Comparison of ENCODE assay signal across 10 mouse cellular contexts in the genomic region with DNA sequence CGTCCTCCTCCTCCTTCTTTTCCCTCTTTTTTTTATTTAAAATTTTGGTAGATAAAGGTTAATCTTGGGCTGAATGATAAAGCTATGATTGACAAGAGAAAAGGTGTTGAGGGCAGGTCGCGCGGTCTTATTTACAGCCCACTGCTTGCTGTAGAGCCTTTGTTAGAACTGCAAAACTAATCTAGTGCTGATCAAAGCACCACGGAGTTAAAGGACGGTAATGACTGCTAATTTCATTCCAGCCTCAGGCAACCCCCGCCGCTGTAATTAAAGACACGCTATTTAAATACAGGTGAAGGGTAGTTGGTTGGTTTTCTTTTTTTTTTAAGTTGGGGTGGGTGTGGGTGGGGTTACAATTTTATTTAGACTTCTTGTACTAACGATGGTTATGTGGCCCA. TPM values are rescaled to one million over a fixed set of nuclear protein-coding genes. Genes with fewer than 3 reads are reported as not detected.
DNase-seq lines count a peak whose midpoint lies in the region; ATAC-seq lines count a peak whose summit lies in the region.
"Had no signal": no experiment of that assay in that cellular context is flagged by ENCODE, and none has a peak within 500 bp of the region (broad histone marks: within the 10 kb centered on the region; RNA-seq: fewer than 3 reads in every experiment).

No protein-coding gene starts in this region.

- peak overlapping the region; percentile 36 for H3K4me2 ChIP-seq in embryonic facial prominence, embryonic 15.5 days (replicated peaks)
- H3K4me2 ChIP-seq in hindbrain, embryonic 15.5 days: peak overlapping the region; percentile 54
- H3K4me2 ChIP-seq in neural tube, embryonic 13.5 days: peak overlapping the region; percentile 60

- 5% methylated on average over 10 of the region's 10 CpGs for WGBS in embryonic facial prominence, embryonic 15.5 days
- WGBS in hindbrain, embryonic 15.5 days: 5% methylated on average over 10 of the region's 10 CpGs
- WGBS in neural tube, embryonic 13.5 days: 1% methylated on average over 10 of the region's 10 CpGs

- peak; percentile 15 for DNase-seq in embryo, embryonic 11 days
- DNase-seq in embryo, embryonic 9.5 days (ENCODE audit: extremely low spot score): no peak
- DNase-seq in spleen, postnatal 36 days (ENCODE audit: low spot score in 2 of 2): no peak
- DNase-seq in layer of hippocampus, adult 9-11 months: no peak
- DNase-seq in spleen, postnatal 10 days (ENCODE audit: low spot score in 2 of 2): no peak

- no peaks in the 10 kb centered on the region for H3K9me3 ChIP-seq in embryonic facial prominence, embryonic 15.5 days (replicated peaks)
- H3K9me3 ChIP-seq in hindbrain, embryonic 15.5 days: no peaks in the 10 kb centered on the region
- no peaks in the 10 kb centered on the region for H3K9me3 ChIP-seq in neural tube, embryonic 13.5 days
- H3K9me3 ChIP-seq: heart, embryonic 13.5 days had no signal

- ATAC-seq in embryonic facial prominence, embryonic 15.5 days (ENCODE audit: insufficient number of reproducible peaks, low FRiP score, low TSS enrichment, low read depth): no peak
- ATAC-seq in hindbrain, embryonic 15.5 days (ENCODE audit: low FRiP score, low read depth): no peak
- no peak for ATAC-seq in neural tube, embryonic 13.5 days (ENCODE audit: low read depth)

- peak overlapping the region; percentile 21 for H3K4me3 ChIP-seq in embryonic facial prominence, embryonic 15.5 days (replicated peaks)
- H3K4me3 ChIP-seq in hindbrain, embryonic 15.5 days: peak overlapping the region; percentile 31
- H3K4me3 ChIP-seq in neural tube, embryonic 13.5 days: peak overlapping the region; percentile 36

- H3K27me3 ChIP-seq in embryonic facial prominence, embryonic 15.5 days: peaks cover 81% of the 10 kb centered on the region
- H3K27me3 ChIP-seq in hindbrain, embryonic 15.5 days: peaks cover 47% of the 10 kb centered on the region
- H3K27me3 ChIP-seq in neural tube, embryonic 13.5 days: peaks cover 74% of the 10 kb centered on the region

- no peaks in the 10 kb centered on the region for H3K36me3 ChIP-seq in embryonic facial prominence, embryonic 15.5 days
- H3K36me3 ChIP-seq in hindbrain, embryonic 15.5 days: no peaks in the 10 kb centered on the region
- no peaks in the 10 kb centered on the region for H3K36me3 ChIP-seq in neural tube, embryonic 13.5 days
- H3K36me3 ChIP-seq: heart, embryonic 13.5 days had no signal

- H3K4me1 ChIP-seq in embryonic facial prominence, embryonic 15.5 days: peaks cover 22% of the 10 kb centered on the region
- peaks cover 32% of the 10 kb centered on the region for H3K4me1 ChIP-seq in hindbrain, embryonic 15.5 days (replicated peaks)
- peaks cover 53% of the 10 kb centered on the region for H3K4me1 ChIP-seq in neural tube, embryonic 13.5 days (replicated peaks)

- H3K27ac ChIP-seq in embryonic facial prominence, embryonic 15.5 days (replicated peaks): no peak overlapping the region
- H3K27ac ChIP-seq in hindbrain, embryonic 15.5 days (replicated peaks): peak overlapping the region; percentile 69
- H3K27ac ChIP-seq in neural tube, embryonic 13.5 days (replicated peaks): peak overlapping the region; percentile 49; the same call in 1 of the 2 replicates
- H3K27ac ChIP-seq: heart, embryonic 13.5 days had no signal

- no peak overlapping the region for H3K9ac ChIP-seq in embryonic facial prominence, embryonic 15.5 days
- 0 out of 2 replicates have a peak overlapping the region, but pooled peaks have one; percentile 33 for H3K9ac ChIP-seq in hindbrain, embryonic 15.5 days
- peak overlapping the region; percentile 53; the same call in 1 of the 2 replicates for H3K9ac ChIP-seq in neural tube, embryonic 13.5 days
- H3K9ac ChIP-seq: heart, embryonic 13.5 days had no signal

RNA-seq across cellular contexts. Expression of a gene that starts 10.3 kb away (rescaled TPM):
- 6.5 and 7.4 TPM in 2 replicates for polyA plus RNA-seq in embryonic facial prominence, embryonic 15.5 days (2015; fragmentation: Nextera tagmentation; extraction: Ambion mirVana)
- 18.3 and 19.2 TPM in 2 replicates for polyA plus RNA-seq in hindbrain, embryonic 15.5 days (2015; fragmentation: Nextera tagmentation; extraction: Ambion mirVana)
- 20.9 TPM in 2 replicates for polyA plus RNA-seq in neural tube, embryonic 13.5 days (2015; fragmentation: Nextera tagmentation; extraction: Ambion mirVana)
- polyA plus RNA-seq: liver, embryonic 16.5 days had no signal
